Mouse (Mus musculus) skeletal muscle tissue, adult 2 months (tissue): ENCODE results near the gene Sepsecs.
A peak's percentile ranks its signal among the peaks of the same experiment; 100 is the strongest.
"Not testable (repeated sequence)": the region's sequence is repeated elsewhere in the genome, so short reads cannot be mapped to it uniquely, and the experiment has no call there.

Source experiments
- DNase-seq: peaks from one replicate; pipeline ENCODE4 v3.0.0-alpha.2; 2012; ENCODE audit warnings: low read depth, low spot score

Gene Sepsecs

DNA sequence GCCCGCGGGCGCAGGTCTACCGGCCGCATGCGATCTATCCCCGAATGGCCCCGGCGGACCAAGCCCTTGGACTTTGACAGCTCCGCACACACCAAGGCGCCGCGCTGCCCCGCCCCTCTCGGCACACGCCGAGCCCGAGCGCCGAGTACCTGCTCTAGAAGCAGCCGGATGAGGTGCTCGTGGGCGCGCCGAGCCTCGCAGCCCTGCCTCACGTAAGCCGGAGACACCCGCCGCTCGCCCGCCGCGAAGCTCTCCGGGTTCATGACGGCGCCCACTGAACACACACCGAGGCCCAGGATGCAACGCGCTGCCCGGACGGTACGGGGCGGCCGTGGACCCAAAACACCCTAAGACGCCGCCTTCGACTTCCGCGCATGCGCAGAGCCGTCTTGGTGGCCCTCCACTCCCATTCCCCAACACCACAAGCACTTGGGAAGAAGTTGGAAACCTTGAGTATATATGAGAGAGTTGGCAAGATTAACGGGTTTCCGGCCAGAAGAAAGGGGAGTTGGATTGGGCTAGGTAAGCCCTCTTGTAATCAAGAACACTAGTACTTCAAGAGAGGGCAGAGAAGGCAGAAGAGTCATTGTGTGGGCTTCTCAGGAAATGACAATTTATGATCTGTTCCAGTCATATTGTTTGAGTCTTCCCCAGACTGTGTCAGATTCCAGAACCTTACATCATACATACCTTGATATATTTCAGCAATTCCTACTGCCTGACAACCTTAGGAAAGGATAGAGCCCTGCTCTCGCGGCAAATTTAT, at the start of gene Sepsecs:
Sepsecs (minus strand) TSS at position 283 of the 766 bp plus-strand sequence.
- DNase-seq, result peak; percentile 89

DNA sequence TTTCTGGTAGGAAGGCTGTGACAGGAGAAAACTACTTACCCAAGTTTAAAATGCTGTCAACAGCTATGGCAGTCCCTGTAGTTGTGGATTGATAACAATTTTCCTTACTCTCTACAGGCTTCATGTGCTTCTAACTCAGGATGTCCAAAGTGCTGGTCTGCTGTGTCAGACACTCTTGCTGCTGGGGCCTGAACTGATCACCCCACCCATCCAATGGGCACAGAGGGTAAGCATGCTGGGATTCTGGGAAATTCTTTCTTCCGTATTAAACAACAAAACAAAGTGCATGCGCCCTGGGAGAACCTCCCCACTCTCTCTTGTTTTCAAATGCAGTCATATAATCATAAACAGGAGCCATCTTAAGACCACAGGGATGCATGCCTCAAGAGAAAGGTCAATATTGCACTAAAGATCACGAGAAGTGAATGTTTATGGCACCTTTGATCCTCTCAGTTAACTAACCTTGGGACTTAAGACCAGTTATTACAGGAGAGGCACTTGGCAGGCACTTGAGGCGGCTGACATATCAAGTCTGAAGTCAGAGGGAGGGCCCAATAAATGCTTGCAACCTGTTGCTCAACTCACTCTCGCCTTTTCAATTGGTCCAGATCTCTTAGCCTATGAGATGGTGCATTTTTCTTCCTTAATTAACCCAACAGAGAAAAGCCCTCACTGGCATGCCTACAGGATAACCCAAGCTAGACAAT, 47.4 kb upstream of the Sepsecs start:
- DNase-seq, result no peak

- DNase-seq, result peak; percentile 2
These were observed 43.2 kb upstream of the Sepsecs start for GRCm38 (mm10) chr5:52712704-52713103.

DNA sequence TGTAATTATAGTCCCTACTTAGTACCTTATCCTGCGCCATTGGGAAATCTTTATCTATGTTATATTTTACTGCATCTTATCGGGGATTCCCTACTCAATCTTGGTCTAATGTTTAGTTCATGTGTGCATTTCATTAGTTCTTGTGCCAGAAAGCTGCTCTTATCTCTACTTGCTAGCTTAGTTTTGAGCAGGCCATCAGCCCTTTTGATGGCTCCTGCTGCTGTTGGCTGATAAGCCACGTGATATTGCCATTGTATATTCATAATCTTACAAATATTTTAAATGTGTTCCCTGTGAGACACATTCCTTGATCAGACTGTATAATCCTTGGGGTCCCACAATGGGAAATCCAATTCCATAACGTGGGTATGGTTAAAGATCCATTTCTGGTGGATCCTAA, 35.1 kb upstream of the Sepsecs start:
- no peak for DNase-seq

- not testable (repeated sequence) for DNase-seq
These were observed 28.5 kb upstream of the Sepsecs start for GRCm38 (mm10) chr5:52697882-52698440.

DNA sequence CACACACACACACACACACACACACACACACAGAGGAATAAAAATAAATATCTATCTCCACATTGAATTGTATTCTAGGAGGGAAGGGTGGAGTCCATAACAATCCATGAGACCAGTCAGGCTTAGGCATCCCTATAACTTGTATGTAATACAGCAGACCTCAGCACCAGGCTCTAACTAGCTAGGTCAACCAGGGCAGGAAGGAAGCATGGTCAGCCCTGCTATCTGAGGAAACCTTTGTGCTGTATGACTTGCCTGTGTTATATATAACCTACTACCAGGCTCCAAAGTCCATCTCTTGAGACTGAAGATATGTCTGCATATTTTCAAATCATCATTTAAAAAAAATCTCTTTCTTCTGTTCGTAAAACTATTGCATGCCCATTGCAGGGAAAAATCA, 27.8 kb upstream of the Sepsecs start:
- DNase-seq, result no peak

DNA sequence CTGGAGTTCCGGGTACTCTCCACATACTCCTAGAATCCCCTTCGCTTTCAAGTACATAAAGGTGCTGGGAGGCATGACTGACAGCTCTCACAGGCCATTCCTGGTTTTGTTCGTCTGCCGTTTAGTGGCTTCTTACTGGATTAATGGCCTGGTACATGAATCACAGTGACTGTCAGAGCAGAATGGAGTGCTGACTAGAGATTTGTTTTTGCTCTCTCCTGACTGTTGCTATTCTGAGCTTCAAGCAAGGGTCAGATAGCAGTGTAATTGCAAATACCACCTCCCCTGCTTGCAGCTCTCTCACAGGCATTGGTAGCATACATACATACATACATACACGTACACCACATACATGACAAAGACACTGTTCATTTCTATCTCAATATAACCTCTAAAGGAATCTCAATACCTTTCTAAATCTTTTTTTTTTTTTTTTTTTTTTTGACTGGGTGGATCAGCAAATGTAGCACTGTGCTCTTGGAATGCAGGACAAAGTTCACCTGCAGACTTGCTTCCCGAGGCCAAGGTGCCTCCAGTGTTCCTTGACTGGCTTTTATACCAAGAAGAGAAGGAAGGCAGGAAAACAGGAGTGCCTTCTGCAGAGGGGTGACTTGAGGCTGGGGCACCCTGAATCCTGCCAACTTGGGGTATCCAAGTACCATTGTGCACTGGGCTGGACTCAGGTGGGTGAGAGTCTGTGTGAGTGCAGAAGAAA, 18.4 kb upstream of the Sepsecs start:
- DNase-seq, result no peak

DNA sequence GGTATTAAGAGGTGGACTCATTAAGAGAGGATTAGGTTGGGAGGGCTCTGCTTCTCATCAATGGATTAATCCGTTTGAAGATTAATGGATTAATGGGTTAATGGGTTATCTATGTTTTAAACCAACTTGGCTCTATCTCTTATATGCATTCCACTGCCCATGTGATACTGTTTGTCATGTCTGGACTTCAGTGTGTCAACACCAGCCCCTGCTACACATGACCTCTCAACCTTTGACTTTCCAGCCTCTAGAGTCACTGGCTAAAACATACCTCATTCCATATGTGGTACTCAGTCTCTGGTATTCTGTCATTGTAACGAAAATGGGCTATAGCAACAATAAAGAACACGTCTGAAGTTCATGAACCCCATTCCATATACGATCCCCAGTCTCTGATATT, 11.6 kb upstream of the Sepsecs start:
- no peak for DNase-seq

GRCm38 (mm10) chr5:52680191-52680590, 10.7 kb upstream of the Sepsecs start:
- DNase-seq, result no peak

GRCm38 (mm10) chr5:52678498-52679070, 9.1 kb upstream of the Sepsecs start:
- no peak for DNase-seq

GRCm38 (mm10) chr5:52677126-52677525, 7.6 kb upstream of the Sepsecs start:
- no peak for DNase-seq

DNA sequence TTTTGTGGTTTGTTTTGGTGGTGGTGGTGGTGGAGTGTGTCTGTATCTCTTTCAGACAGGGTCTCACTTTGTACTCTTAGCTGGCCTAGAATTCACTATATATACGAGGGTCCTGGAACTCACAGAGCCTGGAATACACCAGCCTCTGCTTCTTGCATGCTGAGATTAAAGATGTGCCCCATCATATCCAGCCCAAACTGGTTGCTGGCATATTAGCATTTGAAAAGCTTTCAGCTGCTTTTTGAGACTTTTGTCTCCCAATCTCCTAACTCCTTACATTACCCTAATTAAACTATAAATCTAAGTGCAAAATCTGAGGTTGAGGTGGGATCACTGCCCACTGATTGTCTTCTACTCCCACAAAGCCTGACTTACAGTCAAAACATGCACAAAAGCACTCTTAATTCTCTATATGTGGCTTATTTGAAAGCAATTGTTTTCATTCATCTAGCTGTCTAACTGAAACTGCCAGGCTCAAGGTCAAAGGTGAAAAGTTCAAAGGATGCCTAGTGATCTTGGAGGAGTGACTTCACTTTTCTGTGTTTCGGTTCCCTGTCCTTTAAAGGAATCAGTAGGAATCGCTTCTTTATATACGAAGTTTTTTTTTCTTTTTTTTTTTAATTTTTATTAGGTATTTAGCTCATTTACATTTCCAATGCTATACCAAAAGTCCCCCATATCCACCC, 5.0 kb upstream of the Sepsecs start:
- no peak for DNase-seq

- DNase-seq, result no peak
These were observed 3.8 kb upstream of the Sepsecs start for GRCm38 (mm10) chr5:52673341-52673740.

- no peak for DNase-seq
These were observed 1.2 kb upstream of the Sepsecs start for GRCm38 (mm10) chr5:52670745-52671144.

DNA sequence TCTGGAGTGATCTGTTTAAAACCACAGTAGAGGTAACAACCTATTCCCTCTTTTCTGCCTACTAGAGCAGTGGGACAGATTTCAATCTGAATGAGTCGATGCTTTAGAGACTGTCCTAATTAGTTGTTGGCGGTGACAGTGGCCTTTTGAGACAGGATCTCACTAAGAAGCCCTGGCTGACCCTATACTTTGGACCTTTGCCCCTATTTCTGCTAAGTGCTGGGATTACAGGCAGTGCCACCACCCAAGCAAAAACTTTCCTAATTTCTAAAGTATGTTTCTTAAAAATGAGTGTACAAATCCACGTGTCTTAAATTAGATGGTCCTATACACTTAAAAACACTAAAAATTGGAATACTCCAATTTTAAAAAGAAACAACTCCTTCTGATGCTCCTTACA, 2.7 kb downstream of the Sepsecs start:
- DNase-seq, result no peak

GRCm38 (mm10) chr5:52657957-52658356, 11.6 kb downstream of the Sepsecs start:
- no peak for DNase-seq

DNA sequence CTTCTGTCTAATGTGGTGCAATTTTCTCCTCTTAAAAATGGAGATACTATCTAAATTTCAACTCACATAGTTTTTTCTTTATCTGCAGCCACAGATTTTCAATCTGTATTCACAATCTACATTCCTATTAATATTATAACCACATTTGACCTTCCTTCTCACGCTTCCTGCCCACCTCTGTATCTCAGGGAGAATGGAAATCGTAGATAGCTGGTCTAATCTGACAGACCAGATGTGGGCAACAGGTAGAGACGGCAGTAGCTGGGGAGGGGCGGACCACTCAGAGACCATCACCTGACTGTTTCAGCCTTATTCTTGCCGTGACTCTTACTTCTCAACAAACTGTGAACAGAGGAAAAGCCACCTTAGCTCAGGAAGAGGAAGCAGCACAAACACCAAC, 12.2 kb downstream of the Sepsecs start:
- no peak for DNase-seq

- DNase-seq, result no peak
These were observed 13.5 kb downstream of the Sepsecs start for GRCm38 (mm10) chr5:52655992-52656391.

DNA sequence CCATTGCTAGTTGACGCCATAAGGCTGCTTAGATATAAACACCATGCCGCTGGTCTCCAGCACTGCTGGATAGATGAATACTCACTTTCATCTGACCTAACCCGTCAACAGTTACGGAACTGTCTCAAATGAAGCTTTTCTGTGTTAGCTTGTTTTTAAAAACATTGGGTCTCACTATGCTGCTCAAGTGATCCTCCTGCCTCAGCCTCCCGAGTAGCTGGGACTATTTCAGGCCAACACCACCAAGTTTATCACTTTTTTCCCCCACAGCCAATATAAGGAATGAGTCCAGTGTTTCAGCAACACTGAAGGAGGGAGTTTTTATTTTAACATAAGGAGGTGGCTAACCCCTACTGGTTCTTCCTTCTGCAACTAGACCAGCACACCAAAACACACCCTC, 14.5 kb downstream of the Sepsecs start:
- DNase-seq, result no peak

DNA sequence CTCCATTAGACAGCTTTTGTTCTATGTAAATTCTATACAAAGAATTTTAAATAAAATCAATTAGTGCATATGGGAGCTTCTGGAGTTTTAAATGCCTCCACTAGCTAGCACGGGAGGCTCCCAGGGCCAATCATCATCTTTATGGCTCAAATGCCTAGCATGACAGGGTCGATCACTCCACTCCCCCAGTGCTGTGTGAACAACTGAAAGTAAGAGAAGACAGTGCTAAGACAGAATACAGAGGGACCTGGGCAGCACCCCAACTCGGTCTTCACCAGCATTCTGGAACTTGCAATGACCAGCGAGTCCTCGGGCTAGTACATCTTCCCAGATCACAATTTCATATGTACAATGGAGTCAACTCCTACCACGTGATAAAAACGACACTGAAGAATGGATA, 16.9 kb downstream of the Sepsecs start:
- DNase-seq, result no peak

DNA sequence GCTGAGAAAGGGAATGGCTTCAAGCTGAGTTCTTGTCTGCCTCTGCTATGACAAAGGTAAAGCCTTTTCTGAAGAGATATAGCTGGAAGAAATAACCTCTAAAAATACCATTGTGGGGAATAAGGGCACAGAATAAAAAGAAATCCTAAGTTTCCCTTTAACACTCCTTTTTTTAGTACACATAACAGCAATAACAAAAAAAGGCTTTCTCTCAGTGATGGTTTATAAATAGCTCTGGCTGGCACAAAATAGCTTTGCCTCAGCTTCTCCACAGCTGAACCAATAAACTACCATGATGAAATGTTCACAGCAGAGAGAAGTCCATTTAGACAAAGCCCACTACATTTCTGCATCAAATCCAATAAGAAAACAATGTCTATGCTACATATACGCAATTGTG, 17.4 kb downstream of the Sepsecs start:
- no peak for DNase-seq
